Mouse (Mus musculus) frontal cortex, postnatal 25 days (tissue): ENCODE data around the gene Gm11733.
A peak's percentile ranks its signal among the peaks of the same experiment; 100 is the strongest.

Experiments used
- DNase-seq, 2 experiments: peaks; one replicate each; pipeline ENCODE4 v3.0.0; 2022; ENCODE audit warnings: low spot score in 2 of 2

The Gm11733 gene

DNA sequence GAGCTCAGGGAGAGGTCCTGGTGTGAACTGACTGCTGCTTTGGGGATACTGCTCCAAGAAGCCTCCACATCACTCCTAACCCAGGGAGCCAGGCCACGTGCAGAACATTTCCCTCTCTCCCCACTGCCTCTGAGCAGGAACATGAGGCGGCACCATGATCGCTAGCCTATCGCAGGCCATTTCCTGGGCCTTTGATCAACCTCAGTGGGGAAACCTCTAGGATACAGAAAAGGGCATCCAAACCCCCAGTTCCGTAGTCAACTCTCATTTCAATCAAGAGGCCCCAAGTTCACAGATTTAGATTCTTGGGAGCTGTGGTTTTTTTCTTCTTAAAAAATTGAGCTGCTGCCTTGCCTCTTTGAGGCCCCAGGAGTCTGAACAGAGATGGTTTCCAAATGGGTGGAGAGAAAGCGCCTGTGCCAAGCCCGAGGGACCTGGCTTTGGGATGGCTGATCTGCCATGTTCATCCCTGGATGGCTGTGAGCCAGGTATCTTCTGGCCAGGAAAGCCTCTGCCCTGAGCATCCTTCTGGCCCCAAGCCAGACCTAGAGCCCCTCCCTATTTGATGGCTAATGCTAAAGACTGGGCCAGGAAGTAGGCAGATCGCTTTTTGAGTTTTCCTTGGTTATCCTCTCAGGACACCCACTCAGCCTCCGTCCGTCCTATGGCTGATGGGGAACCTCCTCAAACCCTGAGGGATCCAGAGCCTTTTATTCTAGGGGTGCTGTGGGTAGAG is 5.7 kb upstream of the Gm11733 start:
- DNase-seq: no peak

DNA sequence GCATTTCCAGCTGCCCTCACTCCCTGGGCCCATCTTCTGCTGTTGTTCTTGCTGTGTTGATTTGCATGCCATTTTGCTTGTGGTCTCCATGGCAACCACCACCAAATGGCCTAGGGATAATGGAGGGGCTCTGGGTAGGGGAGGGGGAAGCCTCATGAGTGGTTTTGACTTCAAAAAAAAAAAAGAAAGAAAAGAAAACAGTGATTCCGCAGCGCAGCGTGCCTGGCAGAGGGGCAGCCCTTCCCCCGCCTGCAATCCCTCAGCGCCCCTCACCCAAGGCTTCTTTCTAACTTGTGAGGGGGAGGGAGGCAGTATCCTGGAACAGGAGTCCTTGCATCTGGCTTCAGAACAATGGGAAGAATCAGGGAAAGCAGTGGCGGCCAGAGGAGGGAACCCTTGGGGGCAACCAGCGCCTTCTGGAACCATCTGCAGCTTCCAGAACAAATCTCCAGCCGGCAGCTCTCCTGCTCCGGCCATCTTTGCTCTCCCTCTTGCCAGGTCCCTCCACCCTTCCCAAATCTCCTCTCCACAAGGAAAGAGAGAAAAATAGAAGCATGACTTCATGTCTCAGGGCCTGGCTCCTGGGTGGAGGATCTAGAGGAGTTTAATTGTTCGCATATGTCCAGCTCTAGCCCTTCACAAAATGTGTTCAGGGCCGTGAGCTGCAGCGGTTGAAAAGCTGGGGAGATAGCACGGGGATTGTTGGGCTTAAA is 5.0 kb upstream of the Gm11733 start:
- DNase-seq: no peak

DNA sequence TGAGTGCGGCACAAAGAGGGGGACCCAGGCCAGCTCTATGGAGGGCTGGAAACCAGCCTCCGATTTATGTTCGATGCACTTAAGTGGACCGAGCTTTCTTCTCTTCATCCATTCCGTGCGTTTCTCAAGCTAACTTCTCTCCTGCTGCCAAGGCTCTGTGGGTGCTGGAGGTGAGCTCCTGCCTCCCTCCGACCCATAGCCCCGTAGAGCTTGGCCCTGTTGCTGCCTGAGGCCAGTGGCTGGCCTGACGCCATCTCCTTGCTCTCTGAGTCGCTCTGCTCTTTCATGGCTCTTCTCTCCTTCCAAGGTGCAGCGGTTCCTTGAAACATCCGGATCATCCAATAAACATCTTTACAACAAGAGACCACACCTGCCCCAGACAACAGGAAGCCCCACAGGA is 4.4 kb upstream of the Gm11733 start:
- no peak for DNase-seq

DNA sequence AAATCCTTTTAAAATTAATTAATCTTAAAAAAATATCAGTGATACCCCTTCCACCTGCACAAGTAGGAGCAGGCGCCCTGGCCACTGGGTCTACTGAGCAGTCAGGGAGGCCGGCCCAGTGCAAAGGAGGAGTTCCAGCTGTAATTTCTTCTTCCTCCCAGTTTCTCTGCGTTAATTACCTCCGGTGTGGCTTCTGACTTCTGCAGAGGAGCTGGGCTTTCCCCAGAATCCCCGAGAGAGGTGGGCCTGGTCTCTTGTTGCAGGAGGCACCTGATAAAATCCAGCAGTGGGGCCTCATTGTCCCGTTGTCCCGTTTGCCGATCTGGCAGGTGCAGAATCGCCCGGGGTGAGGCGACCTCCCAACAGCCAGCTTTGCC is 1.9 kb upstream of the Gm11733 start:
- no peak for DNase-seq

DNA sequence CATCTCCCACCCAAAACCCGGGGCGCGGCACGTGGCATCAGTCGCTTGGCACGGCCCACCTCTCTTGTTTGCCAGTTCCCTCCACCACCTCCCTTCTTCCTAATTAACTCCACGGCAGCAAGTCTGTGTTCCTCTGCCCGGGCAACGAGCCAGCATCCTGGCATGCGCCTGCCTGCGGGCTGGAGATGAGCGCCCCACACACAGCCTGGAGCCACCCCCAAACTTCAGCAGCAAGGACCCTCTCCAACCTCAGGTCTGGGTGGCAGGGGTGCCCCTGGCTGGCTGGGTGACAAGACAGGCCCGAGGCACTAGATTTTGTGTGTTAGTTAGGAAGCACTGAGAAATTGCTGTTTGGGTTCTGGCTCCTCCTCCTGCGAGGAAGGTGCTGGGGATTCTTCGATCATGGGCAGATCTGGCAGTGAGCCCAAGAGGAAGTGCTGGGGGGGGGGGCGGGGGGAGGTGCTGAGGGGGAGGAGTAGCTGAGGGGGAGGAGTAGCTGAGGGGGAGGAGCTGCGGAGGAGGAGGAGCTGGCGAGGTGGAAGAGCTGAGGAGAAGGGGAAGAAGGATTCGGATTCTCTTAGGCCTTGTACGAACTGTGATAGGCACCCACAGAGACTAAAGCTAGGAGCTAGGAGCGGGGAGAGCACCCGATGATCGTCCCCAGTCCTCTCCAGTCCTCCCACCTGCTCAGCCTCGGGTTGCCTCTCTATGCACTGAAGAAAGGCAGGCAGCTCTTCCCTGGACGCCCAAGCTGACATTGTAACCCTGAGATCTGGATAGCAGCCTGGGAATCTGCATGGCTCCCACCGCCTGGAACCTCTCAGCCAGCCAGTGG is 1.3 kb upstream of the Gm11733 start:
- DNase-seq: peak; percentile 82 to 86

DNA sequence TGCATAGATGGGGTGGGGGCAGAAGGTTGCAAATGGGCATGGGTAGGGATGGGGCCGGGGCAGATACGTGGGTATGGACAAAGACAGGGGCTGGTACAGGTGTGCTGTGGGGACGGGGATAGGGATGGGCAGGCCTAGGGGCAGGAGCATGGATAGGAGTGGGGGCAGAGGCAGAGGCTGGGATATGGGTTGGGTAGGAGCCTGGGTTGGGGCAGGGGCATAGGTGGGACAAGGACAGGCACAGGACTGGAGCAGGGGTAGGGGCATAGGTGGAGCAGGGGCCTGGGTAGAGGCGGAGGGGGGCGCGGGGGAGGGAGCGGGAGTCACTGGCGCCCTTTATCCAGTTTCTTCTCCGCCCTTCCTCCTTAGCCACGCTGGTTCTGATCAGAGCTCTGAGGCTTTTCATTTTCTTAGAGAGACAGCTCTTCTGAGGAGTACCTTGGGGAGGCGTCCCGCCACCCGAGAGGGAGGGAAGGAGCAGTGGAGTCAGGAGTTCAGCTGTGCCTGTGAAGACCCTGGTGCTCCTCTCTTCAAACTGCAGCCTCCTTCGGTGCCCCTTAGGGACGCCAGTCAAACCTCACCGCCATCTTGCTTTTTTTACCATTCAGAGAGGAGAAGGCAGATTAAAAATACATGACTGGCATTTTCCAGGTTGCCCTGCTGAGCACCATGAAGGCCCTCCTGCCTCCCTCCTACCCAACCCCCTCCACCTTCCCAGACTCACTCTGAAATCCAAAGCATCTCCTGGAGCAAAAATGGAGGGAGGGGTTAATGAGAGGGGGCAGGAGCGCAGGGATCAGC is 7.4 kb downstream of the Gm11733 start:
- no peak for DNase-seq

DNA sequence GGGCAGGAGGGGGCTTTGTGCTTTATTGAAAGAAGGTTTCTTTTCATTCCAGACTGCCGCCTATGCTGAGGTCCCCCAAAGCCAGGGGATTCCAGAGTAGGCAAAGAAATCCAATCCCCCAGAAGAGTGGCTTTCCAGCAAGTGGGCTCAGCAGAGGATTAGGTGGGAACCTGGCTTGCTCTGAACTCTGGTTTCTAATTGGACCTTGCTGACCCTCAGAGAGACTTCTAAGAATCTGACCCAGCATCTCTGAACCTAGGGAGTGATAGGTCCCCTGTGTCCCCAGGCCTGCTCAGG is 8.0 kb downstream of the Gm11733 start:
- no peak for DNase-seq

DNA sequence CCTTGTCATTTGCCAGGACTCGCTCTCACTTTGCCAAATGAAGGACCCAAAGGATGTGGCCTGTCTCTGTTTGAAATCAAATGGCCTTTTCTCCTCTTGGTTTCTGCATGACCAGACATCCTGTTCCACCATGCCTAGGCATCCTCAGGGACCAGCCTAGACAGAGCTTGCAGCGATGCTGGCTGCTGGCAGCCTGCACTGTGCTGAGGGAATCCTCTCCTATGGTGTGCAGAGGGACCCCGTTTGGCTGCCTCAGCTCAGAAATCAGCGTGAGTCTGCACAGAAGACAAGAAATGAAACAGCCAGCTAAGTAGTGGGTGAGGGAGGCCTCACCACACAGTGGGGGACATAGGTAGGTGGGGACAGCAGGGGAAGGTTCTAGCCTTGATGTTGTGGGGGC is 12.6 kb downstream of the Gm11733 start:
- DNase-seq: no peak

DNA sequence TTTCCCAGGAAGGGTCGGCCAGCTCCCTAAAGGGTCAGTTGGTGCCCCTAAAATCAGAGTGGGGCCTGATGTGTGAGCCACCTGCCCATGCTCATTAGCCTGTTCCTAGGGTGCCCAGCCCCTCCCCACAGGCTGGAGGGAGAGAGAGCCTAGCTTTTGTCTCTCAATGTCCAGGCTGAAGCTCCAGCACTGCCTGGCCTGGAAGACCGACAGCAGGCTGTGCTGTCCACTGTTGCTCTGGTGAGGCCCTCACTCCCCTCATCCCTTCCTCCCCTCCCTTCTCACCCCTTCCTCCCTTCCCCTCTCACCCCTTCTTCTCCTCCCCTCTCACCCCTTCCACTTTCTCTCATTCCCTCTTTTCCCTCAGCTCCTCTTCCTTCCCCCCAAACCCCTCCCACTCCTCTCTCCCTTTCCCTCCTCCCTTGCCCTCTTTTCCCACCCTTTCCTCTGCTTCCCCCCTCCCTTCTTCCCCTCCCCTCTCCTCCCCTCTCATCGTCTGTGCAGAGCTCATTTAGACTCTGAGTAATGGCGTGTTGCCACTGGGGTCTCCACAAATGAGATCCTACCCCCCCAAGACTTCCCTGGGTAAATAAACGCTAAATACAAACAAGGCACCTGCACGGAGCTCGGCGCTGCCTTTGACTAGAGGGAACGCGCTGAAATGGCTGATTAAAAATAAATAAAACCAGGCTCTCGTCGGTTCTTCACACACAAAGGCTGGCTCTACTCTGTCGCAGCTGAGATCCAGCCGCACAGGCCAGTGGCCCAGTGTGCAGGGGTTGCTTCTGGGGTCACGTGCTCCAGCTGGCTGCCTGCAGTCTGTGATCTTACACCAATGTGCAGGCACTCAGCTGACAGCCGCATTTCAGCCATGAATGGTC is 13.3 kb downstream of the Gm11733 start:
- DNase-seq: no peak

DNA sequence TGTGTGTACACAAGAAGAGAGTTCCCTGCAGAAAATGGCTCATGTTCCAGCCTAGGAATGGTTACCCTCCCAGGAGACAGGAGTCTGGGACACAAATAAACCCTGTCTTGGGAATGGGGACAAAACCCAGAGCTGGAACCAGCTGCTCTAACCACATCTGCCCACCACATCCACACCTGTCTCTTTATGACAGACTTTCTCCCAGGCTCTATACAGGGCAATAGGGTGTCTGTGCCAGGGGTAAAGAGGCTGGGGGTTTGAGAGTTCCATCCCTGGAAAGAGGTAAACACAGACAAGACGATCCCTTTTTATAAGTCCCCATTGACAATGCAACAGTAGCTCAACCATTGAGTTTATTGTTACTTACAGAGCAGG is 14.0 kb downstream of the Gm11733 start:
- no peak for DNase-seq

DNA sequence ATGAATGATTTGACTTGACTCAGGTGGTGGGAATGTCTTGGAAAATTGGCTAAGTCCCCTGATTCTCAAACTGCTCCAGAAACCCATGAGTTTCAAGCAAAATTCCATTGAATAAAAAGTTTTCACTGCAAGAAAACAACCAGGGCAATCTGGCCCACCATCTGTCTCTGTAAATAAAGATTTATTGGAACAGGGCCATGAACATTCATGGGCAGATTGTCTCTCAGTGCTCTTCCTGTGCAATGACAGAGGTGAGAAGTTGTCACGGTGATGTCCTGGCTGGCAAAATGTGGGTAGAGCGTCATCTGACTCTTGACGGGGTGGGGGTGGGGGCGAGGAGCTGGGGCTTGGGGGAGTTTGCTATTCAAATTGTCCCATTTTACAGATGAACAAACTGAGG is 24.8 kb downstream of the Gm11733 start:
- DNase-seq: no peak

DNA sequence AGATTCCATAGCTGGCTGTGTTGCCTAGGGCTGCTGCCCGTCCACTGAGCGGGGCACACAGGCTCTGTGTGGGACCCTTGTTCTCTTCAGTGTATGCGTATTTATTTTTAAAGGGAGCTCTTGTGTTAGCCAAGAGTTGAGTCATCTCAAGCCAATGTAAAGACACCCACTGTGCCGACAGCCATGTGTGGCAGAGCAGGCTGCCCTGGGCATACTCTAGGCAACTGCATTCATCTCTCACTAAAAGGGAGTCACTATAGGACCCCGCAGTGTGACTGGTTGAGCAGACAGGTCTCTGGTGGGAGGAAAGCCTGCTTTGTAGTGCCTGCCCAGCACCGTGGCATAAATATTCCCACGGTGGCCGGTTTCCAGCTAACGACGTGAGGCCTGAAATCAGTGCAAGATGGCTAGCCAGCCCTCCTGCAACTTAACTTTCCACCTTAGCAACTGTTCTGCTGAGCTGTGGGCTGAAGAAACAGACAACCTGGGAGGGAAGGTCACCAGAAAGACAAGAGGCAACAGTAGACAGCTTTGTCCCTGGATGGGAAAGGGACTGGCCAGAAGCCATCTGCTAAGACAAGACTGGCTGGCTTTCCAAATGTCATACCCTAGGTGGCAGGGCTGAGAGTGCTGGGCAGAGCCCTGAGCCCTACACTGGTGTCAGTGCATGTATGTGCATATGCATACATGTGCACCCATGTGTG is 31.7 kb downstream of the Gm11733 start:
- DNase-seq: no peak

DNA sequence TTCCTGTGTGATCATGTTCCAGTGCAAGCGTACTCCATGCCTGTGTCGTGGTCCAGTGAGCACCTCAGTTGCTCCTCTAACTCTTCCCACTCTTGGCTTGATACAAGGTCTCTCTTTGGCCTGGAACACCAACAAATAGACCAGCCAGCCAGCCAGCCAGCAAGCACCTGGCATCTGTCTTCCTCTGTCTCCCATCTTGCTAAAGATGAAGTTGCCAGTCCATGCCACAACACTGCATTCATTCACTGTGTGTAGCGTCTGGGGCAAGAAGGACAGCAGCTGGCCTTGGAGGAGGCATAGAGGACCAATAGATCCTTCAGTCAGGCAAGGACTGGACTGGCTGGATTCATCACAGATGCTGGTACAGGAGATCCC is 32.2 kb downstream of the Gm11733 start:
- DNase-seq: no peak

DNA sequence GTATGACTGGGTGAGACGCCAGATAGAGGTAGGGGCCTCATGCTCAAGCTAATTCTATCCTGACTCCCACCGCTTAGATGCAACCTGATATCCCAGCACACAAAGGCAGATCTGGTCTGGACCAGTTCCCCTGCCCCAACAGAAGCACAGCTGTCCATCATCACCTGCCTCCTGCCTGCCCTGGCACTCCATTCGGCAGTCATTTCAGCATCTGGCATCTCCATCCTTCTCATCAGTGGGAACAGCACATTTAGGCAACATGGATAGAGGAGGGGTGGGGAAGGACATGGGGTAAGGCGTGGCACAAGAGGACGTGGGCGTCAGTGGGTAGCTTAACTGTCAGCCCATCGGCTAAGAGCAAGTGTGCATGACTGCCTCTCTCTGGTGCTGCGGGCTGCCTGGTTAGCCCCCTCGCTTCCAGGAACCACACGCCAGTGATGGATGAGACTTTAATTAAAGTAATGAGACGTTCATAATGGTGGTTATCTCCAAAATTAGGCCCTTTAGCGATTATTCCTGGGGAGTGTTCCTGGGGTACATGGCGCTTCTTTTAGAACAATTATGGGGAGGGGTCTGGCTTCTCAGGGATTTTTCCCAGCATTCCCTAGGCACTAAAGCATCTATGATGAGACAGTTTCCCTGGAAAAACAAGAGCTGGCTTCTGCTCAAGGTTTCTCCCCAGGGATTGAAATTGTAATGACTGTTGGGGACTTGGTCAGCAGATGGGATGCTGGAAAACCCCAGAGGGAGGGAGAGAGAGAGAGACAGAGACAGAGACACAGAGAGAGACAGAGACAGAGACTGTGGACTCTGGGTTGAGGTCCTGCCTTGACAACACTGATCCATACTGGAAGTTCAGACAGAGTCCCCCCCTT is 38.0 kb downstream of the Gm11733 start:
- no peak for DNase-seq

DNA sequence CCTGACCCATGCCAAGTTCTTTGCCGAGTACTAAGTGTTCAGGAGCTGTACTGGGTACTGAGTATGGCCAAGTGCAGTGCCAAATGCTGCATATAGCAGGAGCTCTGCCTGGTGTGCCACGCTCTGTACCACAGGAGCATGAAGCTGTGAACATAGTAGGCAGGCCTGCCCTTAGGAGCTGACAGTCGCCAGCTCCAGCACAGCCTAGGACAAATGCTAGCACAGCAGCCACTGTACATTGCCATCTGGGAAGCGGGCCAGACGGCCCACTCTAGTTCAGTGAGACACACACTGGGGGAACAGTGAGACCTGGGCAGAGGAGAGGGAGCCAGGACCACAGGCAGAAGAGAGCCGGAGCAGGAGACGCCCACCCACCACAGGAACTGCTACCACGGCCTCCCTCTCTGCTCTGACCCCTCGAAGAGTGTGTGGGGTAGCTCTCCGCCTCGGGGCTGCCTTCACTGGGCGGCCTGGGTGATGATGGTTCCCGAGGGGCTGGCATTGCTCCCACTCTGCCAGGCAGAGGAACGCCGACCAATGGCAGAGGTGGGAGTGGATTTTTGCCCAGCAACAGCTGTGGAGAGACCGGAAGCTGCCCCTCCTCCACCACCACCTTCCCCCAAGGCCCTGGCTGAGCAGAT is 38.8 kb downstream of the Gm11733 start:
- peak; percentile 49 to 55 for DNase-seq

DNA sequence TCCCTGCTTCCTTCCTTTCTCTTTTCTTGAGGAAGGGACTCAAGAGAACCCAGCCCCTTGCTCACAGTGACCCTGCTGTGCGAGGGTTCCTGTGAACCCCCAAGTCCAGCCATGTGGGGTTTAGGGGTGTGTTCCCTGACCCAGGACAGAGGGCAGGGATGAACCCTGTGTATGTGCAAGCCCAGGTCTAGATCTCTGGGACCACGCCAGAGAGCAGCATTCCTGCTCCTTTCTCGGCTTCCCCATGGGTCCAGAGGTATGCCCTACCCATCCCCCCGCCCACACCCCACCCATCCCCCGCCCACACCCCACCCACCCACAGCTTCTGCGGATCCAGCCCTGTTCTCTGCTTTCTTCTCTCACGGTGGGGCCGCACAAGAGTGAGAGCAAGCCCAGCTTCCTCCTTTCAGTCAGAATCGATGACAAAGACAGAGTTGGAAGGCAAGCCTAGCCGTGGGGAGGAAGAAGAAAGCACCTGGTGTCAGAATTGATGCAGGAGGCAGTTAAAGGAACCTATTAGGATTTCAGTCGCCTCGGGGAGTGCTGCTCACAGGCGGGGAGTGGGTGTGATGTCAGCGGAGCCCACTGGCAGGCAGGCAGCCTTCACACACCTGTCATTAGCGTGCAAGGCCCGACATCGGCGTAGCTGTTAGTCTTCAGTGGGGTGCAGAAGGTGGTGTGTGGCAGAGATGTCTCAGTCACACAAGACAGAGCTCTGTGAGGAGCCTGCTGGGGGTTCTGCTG is 41.6 kb downstream of the Gm11733 start:
- no peak for DNase-seq

DNA sequence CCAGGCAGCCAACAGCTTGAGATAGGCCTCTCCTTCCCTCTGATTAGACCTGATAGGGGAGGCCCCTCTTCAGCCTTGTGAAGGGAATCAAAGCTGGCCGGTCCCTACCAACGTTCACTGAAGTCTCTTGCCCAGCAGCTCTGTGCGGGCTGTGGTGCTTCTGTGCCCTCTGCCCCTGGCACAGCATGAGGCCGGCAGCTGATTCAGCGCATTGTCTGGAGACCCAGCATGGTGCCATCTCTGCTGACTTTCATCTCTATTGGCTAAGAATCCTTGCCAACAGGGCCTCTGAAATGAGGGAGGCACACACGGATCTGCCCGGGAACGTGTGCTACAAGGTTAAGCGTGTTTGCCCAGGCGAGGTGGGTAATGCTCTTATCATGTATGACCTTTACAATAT is 48.2 kb downstream of the Gm11733 start:
- DNase-seq: no peak

DNA sequence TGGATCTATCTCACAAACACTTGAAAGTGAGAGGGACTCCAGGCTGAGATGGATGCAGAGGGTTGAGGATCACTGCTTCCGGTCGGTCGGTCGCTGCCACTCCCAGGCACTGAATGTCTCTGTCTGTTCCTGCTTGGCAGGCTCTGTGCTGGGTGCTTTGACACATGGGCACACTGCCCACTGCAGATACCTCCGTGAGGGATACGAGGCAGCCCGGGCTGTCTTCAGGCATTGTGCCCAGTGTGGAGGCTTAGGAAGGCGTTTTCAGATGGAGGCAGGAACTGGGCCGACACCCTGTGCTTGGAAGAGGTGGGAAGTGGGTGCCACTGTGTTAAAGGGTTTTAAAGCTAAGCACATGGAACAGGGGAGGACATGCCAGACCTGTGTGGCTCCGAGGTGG is 50.7 kb downstream of the Gm11733 start:
- DNase-seq: peak; percentile 27 to 54
